Mouse (Mus musculus) urinary bladder, postnatal 4 days (tissue): ENCODE data around the gene Vmn1r197.
"Not testable (repeated sequence)": the region's sequence is repeated elsewhere in the genome, so short reads cannot be mapped to it uniquely, and the experiment has no call there.

Experiments used
- DNase-seq, 2 experiments: peaks; one replicate each; pipeline ENCODE4 v3.0.0; 2021 to 2022; ENCODE audit warnings: low spot score in 2 of 2

The Vmn1r197 gene

GRCm38 (mm10) chr13:22324289-22324688, at the start of gene Vmn1r197:
Vmn1r197 (plus strand) TSS chr13:22324589.
- no peak for DNase-seq

DNA sequence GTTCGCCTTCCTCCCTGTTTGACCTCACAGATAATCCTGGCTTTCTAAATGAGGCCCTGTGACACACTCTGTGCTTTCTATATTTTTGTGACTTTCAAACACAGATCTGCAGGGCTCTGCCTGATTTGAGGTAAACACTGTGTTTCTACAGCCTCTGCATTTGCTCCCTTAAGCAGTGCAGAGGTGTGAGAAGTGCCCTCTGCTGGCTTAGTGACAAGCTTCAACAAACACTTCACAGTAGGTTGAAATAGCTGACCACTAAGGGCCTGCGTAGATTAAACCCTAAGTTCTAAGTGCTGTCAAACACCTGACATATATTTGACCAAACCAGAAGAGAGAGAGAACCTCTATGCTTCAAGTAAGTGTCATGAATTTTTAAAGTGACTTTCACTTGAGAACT, 39.8 kb upstream of the Vmn1r197 start:
- no peak for DNase-seq

DNA sequence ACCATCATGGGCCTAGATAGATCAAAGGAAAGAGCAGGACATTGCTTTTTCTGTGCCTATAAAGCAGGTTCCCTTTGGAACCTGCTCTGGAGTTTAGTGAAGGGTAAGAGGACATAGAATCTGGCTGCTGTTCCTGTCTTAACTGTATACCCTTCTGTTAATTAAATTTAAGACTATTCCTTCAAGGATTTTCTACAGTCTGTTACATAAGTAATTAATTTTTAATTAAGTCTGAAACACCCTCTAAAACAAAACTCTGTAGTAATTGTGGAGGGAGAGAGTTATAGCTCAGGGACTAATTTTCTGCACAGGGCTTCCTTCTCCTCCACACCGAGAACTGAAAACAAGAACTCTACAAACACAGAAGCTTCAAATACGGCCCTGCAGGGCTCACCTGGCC, 34.8 kb upstream of the Vmn1r197 start, which contains the start of gene Vmn1r196:
TSS of gene Vmn1r196 (plus strand) at position 301 of the 400 bp plus-strand sequence.
- DNase-seq: no peak

DNA sequence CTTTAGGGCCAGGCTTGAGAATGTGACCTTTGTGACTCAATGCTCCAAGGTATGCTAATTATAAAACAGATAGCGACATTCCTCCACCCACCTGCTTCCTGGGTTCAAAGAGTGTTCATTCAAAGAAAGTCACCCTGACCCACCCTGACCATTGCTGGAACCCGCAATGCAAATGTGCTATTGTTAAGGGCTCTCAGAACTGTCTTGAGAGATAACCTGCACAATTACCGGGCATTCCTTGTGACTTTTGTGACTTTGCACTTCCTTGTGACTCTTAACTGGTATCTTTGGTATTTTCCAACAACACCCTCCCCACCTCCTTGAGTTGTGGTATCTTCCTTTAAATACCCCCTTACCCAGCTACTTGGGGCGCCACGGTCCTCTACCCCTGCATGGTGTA, 16.3 kb upstream of the Vmn1r197 start:
- not testable (repeated sequence) for DNase-seq

DNA sequence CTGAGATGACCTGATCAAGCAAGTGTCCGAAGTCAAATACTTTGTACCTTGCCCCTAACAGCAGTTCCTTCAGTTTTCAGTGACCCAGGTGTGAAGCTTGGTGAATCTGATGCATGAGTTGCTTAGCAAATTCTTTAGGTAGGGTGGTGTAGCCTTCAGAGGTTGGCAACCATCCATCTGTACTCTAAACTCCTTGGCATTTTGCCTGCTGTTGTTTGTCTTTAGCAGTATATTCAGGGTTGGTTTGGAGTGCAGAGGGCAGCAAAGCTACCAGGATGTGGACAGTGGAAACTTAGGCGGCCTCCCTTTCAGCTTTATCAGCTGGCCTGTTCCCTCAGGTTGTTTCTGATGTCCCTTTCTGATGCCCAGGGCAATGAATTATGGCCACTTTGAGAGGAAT, 9.0 kb upstream of the Vmn1r197 start:
- no peak for DNase-seq

DNA sequence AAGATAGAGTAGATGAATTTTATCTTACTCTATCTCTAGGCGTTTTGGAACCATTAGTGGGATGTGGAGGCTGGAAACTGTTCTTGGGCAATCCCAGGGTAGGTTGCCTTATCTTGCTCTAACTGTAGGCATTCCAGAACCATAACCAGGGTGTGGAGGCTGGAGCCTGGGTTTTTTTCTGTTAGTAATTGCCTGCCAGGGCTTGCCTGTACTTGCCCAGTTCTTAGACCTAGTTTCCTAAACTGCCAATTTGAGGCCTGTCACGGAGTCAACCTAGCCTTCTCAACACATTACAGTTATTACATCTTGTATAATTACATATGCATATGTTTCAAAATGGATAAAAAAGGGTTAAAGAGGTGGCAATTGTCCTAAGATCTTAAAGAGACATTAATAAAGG, 7.0 kb upstream of the Vmn1r197 start:
- no peak for DNase-seq

DNA sequence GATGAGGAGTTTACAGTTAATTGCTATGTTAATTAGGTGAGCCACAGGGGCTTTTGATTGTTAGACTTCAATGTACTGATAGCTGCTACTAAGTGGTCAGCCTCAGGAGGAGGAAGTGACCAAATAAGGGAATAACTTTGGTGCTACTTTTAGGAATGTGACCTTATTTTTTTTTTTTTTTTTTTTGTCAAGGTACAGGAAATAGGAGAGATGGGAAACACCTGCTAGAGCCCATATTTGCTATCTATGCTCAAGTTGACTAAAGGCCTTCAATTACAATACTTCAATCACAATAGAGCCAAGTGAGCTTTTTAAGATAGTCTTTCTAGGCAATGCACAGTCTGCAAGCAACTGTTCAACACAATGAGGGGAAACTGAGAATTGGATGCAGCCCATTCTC, 4.3 kb upstream of the Vmn1r197 start:
- DNase-seq: no peak

DNA sequence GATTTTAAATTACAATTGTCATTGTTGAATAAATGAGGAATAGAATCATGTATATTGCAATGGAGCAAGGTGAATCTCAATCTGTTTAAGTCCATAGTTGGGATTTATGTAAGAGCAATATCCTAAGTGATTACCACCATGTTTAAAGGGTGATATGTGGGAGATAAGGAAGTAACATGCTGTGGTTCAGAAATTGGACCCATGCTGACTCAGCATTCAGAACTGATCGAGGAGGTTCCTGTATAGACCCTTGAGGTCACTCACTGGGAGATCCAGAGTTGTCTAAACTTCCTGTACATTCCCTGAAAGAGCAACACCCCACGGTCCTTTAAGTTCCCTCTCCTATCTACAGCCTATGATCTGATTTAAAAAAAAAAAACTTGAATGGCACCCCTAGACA, 8.9 kb downstream of the Vmn1r197 start:
- DNase-seq: no peak

DNA sequence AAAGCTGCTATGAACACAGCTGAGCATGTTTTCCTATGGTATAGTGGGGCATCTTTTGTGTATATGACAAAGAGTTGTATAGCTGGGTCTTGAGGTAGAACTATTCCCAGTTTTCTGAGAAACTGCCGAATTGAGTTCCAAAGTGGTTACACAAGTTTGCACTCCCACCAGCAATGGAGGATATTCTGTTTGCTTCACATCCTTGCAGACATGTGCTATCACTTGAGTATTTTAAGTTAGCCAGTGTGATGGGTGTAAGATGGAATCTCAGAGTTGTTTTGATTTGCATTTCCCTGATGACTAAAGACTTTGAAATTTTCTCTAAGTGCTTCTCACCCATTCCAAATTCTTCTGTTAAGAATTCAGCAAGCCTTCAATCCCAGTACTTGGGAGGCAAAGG, 11.2 kb downstream of the Vmn1r197 start:
- DNase-seq: no peak

GRCm38 (mm10) chr13:22350064-22350463, 25.7 kb downstream of the Vmn1r197 start, which contains the start of gene Vmn1r198:
Vmn1r198 (plus strand) TSS chr13:22350364.
- no peak for DNase-seq

GRCm38 (mm10) chr13:22350813-22351212, 26.4 kb downstream of the Vmn1r197 start:
- DNase-seq: no peak

GRCm38 (mm10) chr13:22379518-22379917, 55.1 kb downstream of the Vmn1r197 start, which contains the start of gene Vmn1r199:
Vmn1r199 (plus strand) TSS chr13:22379818.
- no peak for DNase-seq

- DNase-seq: not testable (repeated sequence)
These were observed 56.7 kb downstream of the Vmn1r197 start for GRCm38 (mm10) chr13:22381128-22381527.
